Mouse (Mus musculus) liver, adult (tissue): ENCODE results near the gene Nom1.

Source experiments
- GATA4 ChIP-seq: IDR thresholded peaks from 2 replicates; pipeline ENCODE4 v1.6.1; 2014; ENCODE audit warnings: mild to moderate bottlenecking, low read length; ENCODE audit not compliant: insufficient replicate concordance

The Nom1 gene

GRCm38 (mm10) chr5:29479198-29479593, 44.7 kb downstream of the Nom1 start:
- TF ChIP-seq GATA4: no peak

DNA sequence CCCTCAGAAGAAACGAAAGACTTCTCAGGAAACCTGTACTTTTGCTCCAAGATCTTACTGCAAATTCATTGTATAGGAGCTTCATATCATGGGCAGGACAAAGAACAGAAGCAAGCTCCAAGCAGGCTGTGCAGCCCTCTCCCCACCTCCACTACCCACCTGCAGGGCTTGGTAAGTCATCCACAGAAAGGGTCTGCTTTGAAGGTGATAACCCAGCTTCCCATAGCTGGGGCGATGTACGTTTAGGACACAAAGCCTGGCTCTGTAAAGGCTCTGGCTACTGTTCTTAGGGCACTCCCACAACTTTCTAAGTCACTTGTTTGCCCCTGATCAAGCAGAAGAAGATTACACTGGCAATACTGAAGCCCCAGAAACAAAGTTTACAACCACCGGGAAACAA, 49.3 kb downstream of the Nom1 start:
- TF ChIP-seq GATA4: no peak

GRCm38 (mm10) chr5:29484965-29485940, 50.8 kb downstream of the Nom1 start:
- TF ChIP-seq GATA4: no peak

DNA sequence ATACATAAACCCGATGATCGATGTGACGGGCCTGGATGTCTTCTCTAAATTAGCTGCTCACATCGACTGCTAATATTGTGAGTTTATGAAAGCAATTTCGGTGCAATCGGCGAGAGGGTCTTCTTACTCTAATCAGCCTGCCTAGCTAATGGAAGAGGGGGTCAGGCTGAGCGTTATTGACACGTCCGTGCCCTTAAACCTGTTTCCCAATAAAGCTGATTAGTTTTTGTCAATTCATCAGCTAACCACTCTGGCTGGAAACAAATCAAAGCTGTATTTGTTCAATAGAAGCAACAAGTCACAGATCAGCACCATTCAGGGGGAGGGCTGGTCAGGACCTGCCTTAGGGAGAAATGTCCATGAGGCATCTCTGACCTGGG, 51.5 kb downstream of the Nom1 start:
- no peak for TF ChIP-seq GATA4

DNA sequence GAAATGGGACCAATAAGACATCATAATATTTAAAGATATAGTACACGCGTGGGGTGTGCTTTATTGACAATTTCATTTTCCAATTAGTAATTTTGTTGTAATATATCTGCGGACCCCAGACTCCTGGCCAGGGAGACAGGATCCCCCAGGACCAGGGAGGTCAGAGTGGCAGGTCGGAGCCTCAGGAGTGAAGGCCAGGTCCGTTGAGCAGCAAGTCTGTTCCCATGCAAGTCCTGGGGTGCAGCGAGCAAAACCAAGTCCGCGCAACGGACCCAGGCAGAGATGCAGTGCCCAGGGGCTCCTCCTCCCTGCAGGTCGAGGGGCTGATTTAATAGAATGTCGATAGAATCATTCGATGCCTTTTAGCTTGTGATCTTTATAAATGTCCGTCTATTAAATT, 52.9 kb downstream of the Nom1 start:
- TF ChIP-seq GATA4: no peak

DNA sequence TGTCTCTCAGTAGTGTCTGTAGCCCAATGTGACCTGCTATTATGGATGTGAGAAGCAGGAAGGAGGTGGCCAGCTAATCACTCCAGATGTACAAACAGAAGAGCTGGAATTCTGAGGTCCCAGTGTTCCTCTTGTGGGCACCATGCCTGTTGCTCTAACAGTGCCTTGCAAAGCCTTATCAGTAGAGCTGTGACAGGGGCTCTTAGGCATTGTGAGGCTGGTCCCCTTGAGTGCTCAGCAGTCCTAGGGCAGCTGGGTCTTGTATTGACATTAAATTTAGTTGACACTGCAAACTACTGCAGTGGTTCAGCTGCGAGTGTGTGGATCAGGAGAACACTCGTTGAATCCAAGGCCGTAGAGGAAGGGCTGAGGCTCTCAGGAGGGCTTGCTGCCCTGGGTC, 72.5 kb downstream of the Nom1 start:
- no peak for TF ChIP-seq GATA4
